7 mouse cellular contexts compared by ENCODE assay signal in the genomic region with DNA sequence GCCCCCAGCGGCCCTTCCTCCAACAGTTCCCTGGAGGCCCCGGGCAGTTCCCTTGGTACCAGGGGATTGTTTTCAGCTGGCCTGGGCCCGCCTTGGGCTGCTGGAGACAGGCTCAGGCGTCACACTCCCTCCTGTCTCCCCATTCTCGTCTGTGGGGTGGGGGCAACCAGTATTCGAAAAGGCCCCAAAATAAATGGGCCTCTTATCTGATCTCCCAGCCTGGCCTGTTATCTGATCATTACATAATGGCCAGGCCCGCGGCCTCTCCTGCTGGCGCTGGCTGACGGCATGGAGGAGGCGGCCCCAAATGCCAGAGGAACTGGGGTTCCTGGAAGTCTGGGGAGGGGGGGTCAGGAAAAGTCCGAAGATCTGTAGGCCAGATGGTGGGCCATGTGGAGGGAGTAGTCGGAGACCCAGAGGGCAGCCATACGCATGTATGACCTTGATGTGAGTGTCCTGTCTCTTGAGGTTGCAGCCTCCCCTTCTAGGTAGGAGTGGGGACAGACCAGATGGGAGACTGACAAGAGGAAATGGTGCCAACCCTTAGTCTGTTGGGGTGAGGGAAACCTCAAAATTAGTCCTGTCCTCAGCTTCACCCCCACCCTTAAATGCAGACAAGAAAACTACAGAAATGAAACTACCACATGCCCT. TPM values are rescaled to one million over a fixed set of nuclear protein-coding genes. Genes with fewer than 3 reads are reported as not detected.
DNase-seq lines count a peak whose midpoint lies in the region; ATAC-seq lines count a peak whose summit lies in the region.

No protein-coding gene starts in this region.

- peak; percentile 21 for DNase-seq in R1 (ENCODE audit: low read depth, low spot score)
- DNase-seq in embryonic facial prominence, embryonic 11.5 days (ENCODE audit: low spot score) = no peak
- no peak for DNase-seq in layer of hippocampus, postnatal 25 days (ENCODE audit: extremely low spot score in 1 of 2, low spot score in 1 of 2)
- DNase-seq in gastrocnemius, adult 18-20 months (ENCODE audit: low spot score) = no peak
- no peak for DNase-seq in right cerebral cortex, adult 2 months (ENCODE audit: low spot score in 2 of 2)

- H3K4me3 ChIP-seq in embryonic facial prominence, embryonic 11.5 days (ENCODE audit: low read depth, low read length) = no peak overlapping the region
- no peak overlapping the region for H3K4me3 ChIP-seq in kidney, embryonic 15.5 days (replicated peaks)
- H3K4me3 ChIP-seq in lung, embryonic 16.5 days (ENCODE audit: low read length) = no peak overlapping the region

- 57% methylated on average over 14 of the region's 14 CpGs for WGBS in embryonic facial prominence, embryonic 11.5 days
- 38% methylated on average over 14 of the region's 14 CpGs for WGBS in kidney, embryonic 15.5 days
- 41% methylated on average over 14 of the region's 14 CpGs for WGBS in lung, embryonic 16.5 days

- no peaks in the 10 kb centered on the region for H3K27me3 ChIP-seq in embryonic facial prominence, embryonic 11.5 days (ENCODE audit: control insufficient read depth, insufficient read depth, low read length)
- H3K27me3 ChIP-seq in kidney, embryonic 15.5 days = no peaks in the 10 kb centered on the region
- no peaks in the 10 kb centered on the region for H3K27me3 ChIP-seq in lung, embryonic 16.5 days (ENCODE audit: control insufficient read depth, insufficient read depth, low read depth, low read length)

- ATAC-seq in embryonic facial prominence, embryonic 11.5 days (replicated peaks; ENCODE audit: insufficient number of reproducible peaks, low FRiP score, low TSS enrichment, low read depth) = no peak
- no peak for ATAC-seq in kidney, embryonic 15.5 days (replicated peaks; ENCODE audit: low FRiP score)
- peak; percentile 29; the same call in 1 of the 2 replicates for ATAC-seq in lung, embryonic 16.5 days (ENCODE audit: low read depth)

- peaks cover 3% of the 10 kb centered on the region for H3K4me1 ChIP-seq in embryonic facial prominence, embryonic 11.5 days (ENCODE audit: control insufficient read depth, insufficient read depth, low read length)
- peaks cover 35% of the 10 kb centered on the region for H3K4me1 ChIP-seq in kidney, embryonic 15.5 days
- H3K4me1 ChIP-seq in lung, embryonic 16.5 days (replicated peaks; ENCODE audit: control insufficient read depth, insufficient read depth, low read length) = peaks cover 24% of the 10 kb centered on the region

- no peak overlapping the region for H3K4me2 ChIP-seq in embryonic facial prominence, embryonic 11.5 days (ENCODE audit: low read depth, low read length)
- no peak overlapping the region; the same call in 1 of the 2 replicates for H3K4me2 ChIP-seq in kidney, embryonic 15.5 days
- no peak overlapping the region for H3K4me2 ChIP-seq in lung, embryonic 16.5 days (ENCODE audit: low read depth, low read length)

- H3K9me3 ChIP-seq in embryonic facial prominence, embryonic 11.5 days (replicated peaks; ENCODE audit: control insufficient read depth, low read length) = no peaks in the 10 kb centered on the region
- H3K9me3 ChIP-seq in kidney, embryonic 15.5 days (replicated peaks) = no peaks in the 10 kb centered on the region
- no peaks in the 10 kb centered on the region for H3K9me3 ChIP-seq in lung, embryonic 16.5 days (ENCODE audit: control insufficient read depth, low read length)

- H3K9ac ChIP-seq in embryonic facial prominence, embryonic 11.5 days (replicated peaks; ENCODE audit: low read length) = no peak overlapping the region
- H3K9ac ChIP-seq in kidney, embryonic 15.5 days = no peak overlapping the region
- H3K9ac ChIP-seq in lung, embryonic 16.5 days (ENCODE audit: low read length) = peak overlapping the region; percentile 34; the same call in 1 of the 2 replicates

- H3K27ac ChIP-seq in embryonic facial prominence, embryonic 11.5 days (replicated peaks; ENCODE audit: low read depth, low read length) = peak overlapping the region; percentile 66
- H3K27ac ChIP-seq in kidney, embryonic 15.5 days = peak overlapping the region; percentile 88
- peak overlapping the region; percentile 85 for H3K27ac ChIP-seq in lung, embryonic 16.5 days (ENCODE audit: low read length)

- no peaks in the 10 kb centered on the region for H3K36me3 ChIP-seq in embryonic facial prominence, embryonic 11.5 days (replicated peaks; ENCODE audit: control insufficient read depth, insufficient read depth, low read depth, low read length)
- peaks cover 3% of the 10 kb centered on the region; the same call in 1 of the 2 replicates for H3K36me3 ChIP-seq in kidney, embryonic 15.5 days
- no peaks in the 10 kb centered on the region for H3K36me3 ChIP-seq in lung, embryonic 16.5 days (ENCODE audit: control insufficient read depth, insufficient read depth, low read length)

RNA-seq across cellular contexts. Expression of a gene that starts 8.5 kb away (rescaled TPM):
- polyA plus RNA-seq in embryonic facial prominence, embryonic 11.5 days (2014; fragmentation: Nextera tagmentation; extraction: Ambion mirVana) = 19.2 and 22.6 TPM in 2 replicates
- polyA plus RNA-seq in kidney, embryonic 15.5 days (2015; fragmentation: Nextera tagmentation; extraction: Ambion mirVana) = 71.9 and 82.1 TPM in 2 replicates
- polyA plus RNA-seq in lung, embryonic 16.5 days (2015; fragmentation: Nextera tagmentation; extraction: Ambion mirVana) = 108 and 120 TPM in 2 replicates
- 10 to 100 TPM; 17.4 to 24.2 TPM for total RNA-seq in layer of hippocampus, postnatal 25 days (2021)
- total RNA-seq in gastrocnemius, adult 18-20 months (2021) = 10 to 100 TPM; 21.1 to 34.1 TPM

RNA-seq across cellular contexts. Expression of a gene that starts 33.3 kb away (rescaled TPM):
- 13.7 and 16.6 TPM in 2 replicates for polyA plus RNA-seq in embryonic facial prominence, embryonic 11.5 days (2014; fragmentation: Nextera tagmentation; extraction: Ambion mirVana)
- polyA plus RNA-seq in kidney, embryonic 15.5 days (2015; fragmentation: Nextera tagmentation; extraction: Ambion mirVana) = 32.6 and 34.4 TPM in 2 replicates
- polyA plus RNA-seq in lung, embryonic 16.5 days (2015; fragmentation: Nextera tagmentation; extraction: Ambion mirVana) = 67.2 and 76.7 TPM in 2 replicates
- 100 to 1,000 TPM; 127 to 140 TPM for total RNA-seq in layer of hippocampus, postnatal 25 days (2021)
- total RNA-seq in gastrocnemius, adult 18-20 months (2021) = 1,000 to 10,000 TPM; 1,543 to 1,586 TPM

RNA-seq across cellular contexts. Expression of a gene that starts 49.1 kb away (rescaled TPM):
- polyA plus RNA-seq in embryonic facial prominence, embryonic 11.5 days (2014; fragmentation: Nextera tagmentation; extraction: Ambion mirVana) = 15.6 and 16.3 TPM in 2 replicates
- polyA plus RNA-seq in kidney, embryonic 15.5 days (2015; fragmentation: Nextera tagmentation; extraction: Ambion mirVana) = 33.7 and 40.3 TPM in 2 replicates
- polyA plus RNA-seq in lung, embryonic 16.5 days (2015; fragmentation: Nextera tagmentation; extraction: Ambion mirVana) = 22.0 and 25.5 TPM in 2 replicates
- 10 to 100 TPM in 1 of 2 experiments, 1 to 10 TPM in 1; 8.4 to 10.7 TPM for total RNA-seq in layer of hippocampus, postnatal 25 days (2021)
- total RNA-seq in gastrocnemius, adult 18-20 months (2021) = 1 to 10 TPM; 4.8 to 5.4 TPM

RNA-seq across cellular contexts. Expression of a gene that starts 55.4 kb away (rescaled TPM):
- polyA plus RNA-seq in embryonic facial prominence, embryonic 11.5 days (2014; fragmentation: Nextera tagmentation; extraction: Ambion mirVana) = 6.3 and 6.8 TPM in 2 replicates
- 17.0 and 17.6 TPM in 2 replicates for polyA plus RNA-seq in kidney, embryonic 15.5 days (2015; fragmentation: Nextera tagmentation; extraction: Ambion mirVana)
- 25.4 and 26.3 TPM in 2 replicates for polyA plus RNA-seq in lung, embryonic 16.5 days (2015; fragmentation: Nextera tagmentation; extraction: Ambion mirVana)
- 100 to 1,000 TPM; 105 to 124 TPM for total RNA-seq in layer of hippocampus, postnatal 25 days (2021)
- total RNA-seq in gastrocnemius, adult 18-20 months (2021) = 10 to 100 TPM; 47.0 to 52.2 TPM

RNA-seq across cellular contexts. Expression of a gene that starts 58.0 kb away (rescaled TPM):
- 79.2 and 89.8 TPM in 2 replicates for polyA plus RNA-seq in embryonic facial prominence, embryonic 11.5 days (2014; fragmentation: Nextera tagmentation; extraction: Ambion mirVana)
- polyA plus RNA-seq in kidney, embryonic 15.5 days (2015; fragmentation: Nextera tagmentation; extraction: Ambion mirVana) = 108 and 118 TPM in 2 replicates
- polyA plus RNA-seq in lung, embryonic 16.5 days (2015; fragmentation: Nextera tagmentation; extraction: Ambion mirVana) = 77.2 and 85.1 TPM in 2 replicates
- 100 to 1,000 TPM in 1 of 2 experiments, 10 to 100 TPM in 1; 96.0 to 106 TPM for total RNA-seq in layer of hippocampus, postnatal 25 days (2021)
- 10 to 100 TPM; 19.3 to 19.9 TPM for total RNA-seq in gastrocnemius, adult 18-20 months (2021)
